Mouse (Mus musculus): ENCODE results near the gene Mog.
"Not testable (repeated sequence)": the region's sequence is repeated elsewhere in the genome, so short reads cannot be mapped to it uniquely, and the experiment has no call there.

Gene Mog

DNA sequence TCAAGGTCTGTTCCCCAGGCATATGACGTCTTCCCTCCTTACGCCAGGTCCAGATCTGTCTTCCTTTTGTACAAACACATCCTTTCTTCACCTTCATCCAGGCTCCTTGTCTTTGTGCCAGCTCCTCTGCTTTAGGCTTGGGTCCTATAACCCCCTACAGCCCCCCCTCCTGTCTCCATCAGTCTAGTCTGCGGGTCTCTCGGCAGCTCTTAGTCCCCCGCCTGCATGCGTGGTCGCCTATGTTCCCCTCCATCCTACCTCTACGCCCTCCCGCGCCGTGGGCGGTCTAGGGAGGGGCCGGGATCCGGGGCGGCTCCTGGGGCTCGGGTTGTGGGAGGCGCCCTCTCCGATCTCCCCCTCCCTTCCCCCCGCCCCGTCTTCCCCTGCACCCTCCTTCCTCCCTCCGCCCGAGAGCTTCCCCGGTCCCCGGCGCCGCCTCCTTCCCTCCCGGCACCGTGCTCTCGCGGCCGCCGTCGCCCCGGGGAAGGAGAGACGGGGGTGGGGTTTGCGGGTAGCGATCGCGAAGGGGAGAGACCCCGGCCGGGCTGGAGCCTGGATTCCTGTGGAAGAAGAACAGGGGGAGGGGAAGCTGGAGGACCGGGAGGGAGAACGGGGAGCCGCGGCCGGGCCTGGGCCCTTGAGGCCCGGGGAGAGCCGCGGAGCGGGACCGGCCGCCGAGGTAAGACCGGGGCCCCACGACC lies 22.6 kb upstream of the Mog start, which contains the start of gene Gabbr1:
TSS of gene Gabbr1 (plus strand) at position 356 of the 701 bp plus-strand sequence.
- peak; percentile 88 for DNase-seq (ENCODE audit: low read depth, low spot score)

DNA sequence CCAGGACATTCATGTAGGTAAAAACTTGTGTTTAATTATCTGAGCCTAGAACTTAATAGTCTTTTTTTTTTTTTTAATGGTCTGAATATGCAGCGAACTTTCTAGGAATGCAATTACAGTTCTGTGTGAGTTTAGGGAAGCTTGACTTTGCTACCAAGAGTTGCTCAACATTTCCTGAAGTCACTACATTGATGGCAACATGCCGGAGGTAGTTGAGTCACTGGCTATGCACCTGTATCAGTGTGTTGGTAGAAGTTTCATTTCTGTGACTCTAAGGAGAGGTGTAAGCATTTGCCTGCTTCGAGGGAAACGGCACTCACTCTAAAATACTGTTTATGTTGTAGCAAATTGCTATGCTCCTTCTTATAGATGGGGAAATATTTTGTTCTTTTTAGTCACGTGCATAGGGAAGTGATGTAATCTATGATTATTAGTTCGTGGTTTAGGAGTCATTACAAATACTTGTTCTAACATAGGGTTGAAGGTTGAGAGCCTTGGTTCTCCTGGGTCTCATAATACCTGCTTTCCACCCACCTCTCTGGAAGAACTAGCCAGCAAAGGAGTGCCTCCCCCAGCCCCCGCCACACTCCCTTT lies 21.6 kb upstream of the Mog start:
- peak; percentile 36 for DNase-seq (ENCODE audit: low read depth, low spot score)

DNA sequence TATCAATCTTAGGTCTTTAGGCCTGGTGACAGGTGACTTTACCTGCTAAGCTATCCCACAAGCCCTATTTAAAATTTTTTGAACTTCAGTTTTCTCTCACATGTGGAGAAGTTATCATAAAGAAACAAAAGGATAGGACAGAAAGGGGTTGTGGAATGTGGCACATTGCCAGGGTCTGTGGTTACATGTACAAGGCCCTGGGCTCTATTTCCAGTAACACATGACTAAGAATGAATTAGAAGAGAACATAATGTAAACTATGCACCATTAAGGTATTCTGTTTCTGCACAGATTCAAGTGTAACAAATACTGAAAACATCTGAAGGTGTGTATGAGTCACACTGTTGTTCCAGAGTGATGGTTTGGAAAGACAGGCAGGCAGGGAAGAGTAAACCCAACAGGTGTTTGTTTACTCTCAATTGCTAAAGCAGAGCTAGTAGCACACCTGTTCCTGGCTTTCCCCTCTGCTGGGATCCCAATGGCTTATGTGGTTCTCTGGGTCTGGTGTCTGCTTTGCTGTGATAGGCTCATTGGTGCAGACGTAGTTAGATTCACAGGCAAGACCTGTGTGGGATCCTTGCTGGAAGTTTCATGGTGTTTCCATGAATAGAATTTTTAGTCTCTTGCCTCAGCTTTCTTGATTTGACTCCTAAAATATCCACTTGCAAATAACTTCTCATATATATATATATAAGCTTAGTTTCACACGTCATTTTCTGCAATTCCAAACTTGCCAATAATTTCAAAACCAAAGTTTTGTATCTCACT lies 16.1 kb upstream of the Mog start:
- no peak for DNase-seq (ENCODE audit: low read depth, low spot score)

DNA sequence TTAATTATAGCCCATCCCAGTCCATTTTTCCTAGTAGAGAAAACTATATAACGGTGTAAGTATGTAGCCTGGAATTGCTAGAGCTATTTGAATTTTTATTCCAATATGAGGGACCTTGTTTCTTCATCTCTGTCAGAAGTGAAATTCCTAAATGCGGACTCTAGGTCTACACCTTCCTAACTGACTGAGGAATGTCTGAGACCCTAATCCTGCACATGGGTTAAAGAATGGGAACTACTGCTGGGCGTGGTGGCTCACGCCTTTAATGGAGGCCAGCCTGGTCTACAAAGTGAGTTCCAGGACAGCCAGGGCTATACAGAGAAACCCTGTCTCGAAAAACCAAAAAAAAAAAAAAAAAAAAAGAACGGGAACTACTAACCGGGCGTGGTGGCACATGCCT lies 6.0 kb upstream of the Mog start:
- DNase-seq (ENCODE audit: low read depth, low spot score): no peak

DNA sequence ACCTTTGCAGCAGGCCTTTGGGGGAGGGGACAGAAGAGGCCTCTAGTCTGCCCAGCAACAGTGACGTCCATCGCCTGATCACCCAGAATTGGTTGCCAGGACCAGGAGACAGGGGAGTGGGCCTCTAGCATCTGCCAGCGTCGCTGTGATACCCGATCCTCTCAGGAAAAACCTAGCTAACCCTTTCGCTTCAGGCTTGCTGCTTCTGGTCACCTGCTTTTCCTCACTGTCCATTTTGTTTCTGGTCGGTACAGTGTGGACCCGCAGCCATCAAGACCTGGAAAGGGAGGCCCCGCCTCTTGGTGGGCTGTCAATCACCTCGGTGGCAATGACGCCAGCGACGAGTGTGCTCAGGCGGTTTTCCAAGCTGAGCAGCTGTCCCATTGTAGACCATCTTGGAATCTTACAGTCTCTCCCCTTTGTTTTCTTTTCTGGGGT lies 5.5 kb upstream of the Mog start:
- DNase-seq (ENCODE audit: low read depth, low spot score): peak; percentile 94

DNA sequence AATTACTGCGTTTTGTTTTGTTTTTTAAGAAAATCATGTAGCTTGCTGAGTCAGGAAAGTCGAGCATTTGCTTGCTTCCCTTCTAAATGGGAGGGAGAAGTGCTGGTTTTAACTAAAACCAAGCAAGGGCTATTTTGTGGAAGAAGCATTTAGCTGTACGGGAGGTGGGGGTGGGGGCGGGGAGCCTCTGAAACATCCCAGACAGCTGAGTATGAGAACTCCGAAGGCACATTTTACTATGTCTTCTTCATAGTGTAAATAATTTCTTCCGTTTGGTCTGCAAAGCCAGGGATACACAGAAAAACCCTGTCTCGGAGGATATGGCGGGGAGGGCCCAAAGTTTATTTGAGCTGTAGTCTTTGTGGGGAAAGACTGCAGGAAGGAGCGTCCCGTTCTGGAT lies 5.0 kb upstream of the Mog start:
- DNase-seq (ENCODE audit: low read depth, low spot score): no peak

DNA sequence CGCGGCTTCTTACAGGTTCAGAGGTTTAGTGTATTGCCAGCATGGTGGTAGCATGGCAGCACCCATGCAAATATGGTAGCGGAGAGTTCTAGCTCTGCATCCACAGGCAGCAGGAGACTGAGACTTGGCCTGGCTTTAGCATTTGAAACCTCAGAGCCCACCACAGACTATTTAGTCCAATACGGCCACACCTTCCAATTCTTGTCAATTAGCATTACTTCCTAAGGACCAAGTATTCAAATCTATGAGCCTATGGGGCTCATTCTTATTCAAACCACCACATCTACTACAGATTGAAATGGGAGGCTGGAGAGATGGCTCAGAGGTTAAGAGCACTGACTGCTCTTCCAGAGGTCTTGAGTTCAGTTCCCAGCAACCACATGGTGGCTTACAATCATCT lies 4.3 kb upstream of the Mog start:
- no peak for DNase-seq (ENCODE audit: low read depth, low spot score)

DNA sequence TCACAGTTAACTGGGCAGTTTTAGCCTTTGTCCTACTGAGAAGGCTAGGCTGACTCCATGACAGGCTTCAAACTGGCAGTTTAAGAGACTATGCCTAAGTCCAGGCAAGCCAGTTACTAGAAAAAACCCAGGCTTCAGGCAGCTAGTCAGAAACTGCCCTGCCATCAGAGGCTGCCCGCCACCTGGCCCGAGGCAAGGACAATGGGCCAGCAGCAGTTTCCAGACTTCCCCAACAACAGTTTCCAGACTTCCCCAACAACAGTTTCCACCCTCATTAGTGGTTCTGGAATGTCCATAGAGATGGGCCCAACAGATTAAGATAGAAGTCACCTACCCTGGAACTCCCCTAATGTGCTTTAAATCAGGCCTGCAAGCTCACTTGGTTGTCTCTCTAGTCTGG lies 3.2 kb upstream of the Mog start:
- DNase-seq (ENCODE audit: low read depth, low spot score): no peak

DNA sequence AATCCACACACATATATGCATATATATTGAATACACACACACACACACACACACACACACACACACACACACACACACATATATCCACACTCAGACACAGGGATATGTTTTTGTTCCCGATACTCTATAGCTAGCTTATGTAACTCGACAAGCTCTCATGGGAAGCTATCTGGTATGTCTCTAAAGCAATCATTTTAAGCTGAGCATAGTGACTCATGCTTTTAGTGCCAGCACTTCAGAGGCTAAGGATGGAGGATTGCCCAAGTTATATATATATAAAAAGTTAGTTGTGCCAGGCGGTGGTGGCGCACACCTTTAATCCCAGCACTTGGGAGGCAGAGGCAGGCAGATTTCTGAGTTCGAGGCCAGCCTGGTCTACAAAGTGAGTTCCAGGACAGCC lies 4.0 kb downstream of the Mog start:
- not testable (repeated sequence) for DNase-seq (ENCODE audit: low read depth, low spot score)

DNA sequence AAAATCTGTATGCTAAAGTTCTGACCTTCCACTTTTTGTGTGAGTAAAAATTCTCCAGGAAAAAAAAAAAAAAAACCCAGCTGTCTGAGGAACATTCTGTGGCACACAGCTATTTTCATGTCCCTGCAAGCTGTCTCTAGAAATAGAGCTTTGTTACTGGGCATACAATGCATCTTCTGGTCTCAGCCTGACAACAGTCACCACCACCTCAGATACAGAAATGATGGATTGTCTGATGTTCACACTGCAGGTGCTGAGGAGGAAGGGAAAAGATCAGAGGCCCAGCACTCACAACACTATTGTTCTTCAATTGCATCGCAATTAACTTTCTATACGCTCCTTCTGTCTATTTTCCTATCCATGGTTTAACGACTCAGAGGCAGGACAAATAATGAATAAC lies 4.9 kb downstream of the Mog start:
- no peak for DNase-seq (ENCODE audit: low read depth, low spot score)

DNA sequence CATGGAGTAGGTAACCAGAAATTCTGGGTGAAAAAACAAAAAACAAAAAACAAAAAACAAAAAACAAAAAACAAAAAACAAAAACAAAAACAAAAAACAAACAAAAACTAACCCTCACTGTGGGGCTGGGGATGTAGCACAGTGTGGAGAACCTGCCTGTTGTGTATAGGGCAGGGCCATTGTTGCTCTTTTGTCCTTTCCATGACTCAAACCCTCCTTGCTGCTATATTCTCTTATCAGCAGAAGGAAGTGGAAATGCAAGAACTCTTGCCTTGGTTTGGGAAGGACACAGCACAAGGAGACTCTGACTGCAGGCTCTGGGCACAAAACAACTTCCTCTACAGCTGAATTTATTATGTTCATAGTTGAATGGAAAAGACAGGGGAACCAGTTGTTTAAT lies 6.9 kb downstream of the Mog start:
- no peak for DNase-seq (ENCODE audit: low read depth, low spot score)

DNA sequence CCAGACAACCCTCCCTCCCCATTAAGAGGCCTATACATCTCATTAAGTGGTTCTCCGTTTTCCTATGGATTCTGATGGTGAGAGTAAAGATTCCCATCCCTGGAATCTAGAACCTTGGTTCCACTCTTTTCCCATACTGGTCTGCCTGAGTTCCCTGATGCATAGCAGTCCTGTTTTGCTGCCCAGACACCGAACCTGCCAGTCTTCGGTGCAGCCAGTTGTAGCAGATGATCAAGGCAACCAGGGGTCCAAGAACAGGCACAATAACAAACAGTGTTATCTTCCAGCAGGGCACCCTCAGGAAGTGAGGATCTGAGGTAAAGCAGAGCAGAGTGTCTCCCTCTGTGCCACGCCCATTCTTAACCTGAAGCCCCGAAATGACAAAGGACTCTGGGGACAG lies 11.1 kb downstream of the Mog start:
- no peak for DNase-seq (ENCODE audit: low read depth, low spot score)

DNA sequence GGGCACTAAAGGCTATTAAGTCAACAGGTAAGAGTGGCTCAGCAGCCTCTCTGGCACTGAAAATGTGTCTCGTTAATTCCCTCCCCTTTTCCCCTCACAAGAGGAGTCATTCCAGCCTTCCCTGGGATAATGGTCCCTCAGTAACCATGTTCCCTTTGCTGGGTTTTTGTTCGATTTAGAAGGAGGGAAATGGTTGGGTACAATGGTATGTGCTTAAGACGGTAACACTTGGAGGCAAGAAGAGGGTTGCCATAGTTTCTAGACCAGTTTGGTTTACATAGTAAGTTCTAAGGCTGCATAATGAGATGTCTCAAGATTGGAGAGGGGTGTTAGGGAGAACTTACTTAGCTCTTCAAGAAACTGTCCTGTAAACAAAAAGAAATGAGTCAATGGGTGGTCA lies 11.5 kb downstream of the Mog start:
- no peak for DNase-seq (ENCODE audit: low read depth, low spot score)

DNA sequence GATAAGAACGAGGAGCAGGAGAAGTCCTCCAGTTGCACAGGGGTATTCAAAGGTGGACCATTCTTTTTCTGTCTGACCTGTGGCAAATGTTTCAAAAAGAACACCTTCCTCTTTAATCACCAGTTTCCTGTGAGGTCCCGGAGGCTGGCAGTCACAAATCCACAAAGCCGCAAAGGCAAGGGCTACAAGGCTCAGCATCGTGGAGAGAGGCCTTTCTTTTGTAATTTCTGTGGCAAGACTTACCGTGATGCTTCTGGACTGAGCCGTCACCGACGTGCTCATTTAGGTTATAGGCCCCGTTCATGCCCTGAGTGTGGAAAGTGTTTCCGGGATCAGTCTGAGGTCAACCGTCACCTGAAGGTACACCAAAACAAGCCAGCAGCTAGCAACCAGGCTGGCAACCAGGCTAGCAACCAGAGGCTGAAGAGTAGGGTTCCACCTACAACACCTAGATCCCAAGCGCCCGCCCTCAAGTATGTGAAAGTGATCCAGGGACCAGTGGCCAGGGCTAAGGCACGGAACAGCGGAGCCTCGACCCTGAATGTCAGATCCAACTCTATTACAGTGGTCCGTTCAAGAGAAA lies 13.6 kb downstream of the Mog start:
- DNase-seq (ENCODE audit: low read depth, low spot score): no peak

DNA sequence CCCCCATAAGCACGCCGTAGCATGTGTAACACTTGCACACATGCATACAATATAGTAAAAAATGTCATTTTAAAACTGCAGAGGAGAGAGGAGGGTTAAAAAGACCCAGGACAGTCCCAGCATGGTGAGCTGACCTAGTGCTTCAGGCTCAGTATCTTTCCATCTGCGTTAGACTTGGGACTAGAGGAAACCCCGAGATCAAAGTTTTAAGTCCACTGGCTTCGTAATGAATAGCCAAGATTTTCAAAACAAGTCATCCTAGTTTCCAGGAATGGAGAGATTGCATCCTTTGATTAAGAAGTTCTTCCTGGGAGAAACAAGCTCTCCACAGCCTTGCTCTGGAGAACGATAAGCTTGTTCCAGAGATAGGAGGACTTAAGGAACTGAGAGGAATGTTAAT lies 15.0 kb downstream of the Mog start:
- DNase-seq (ENCODE audit: low read depth, low spot score): no peak

DNA sequence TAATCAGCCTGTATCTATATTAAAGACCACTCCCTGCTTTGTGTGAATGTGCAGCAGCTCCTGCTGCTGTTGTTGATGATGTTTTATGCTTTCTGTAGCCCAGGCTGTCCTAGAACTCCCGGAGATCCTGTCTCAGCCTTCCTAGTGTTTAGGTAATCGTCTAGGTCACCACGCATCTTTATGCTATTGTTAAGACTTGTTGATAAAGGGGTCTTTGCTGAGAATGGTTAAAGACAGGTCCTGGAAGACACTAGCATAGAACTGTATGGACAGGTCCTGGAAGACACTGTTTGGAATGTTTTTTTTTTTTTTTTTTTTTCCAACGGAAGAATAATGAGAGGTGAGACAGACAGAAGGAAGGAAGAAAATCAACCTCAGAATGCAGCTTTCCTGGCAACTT lies 19.8 kb downstream of the Mog start:
- no peak for DNase-seq (ENCODE audit: low read depth, low spot score)

DNA sequence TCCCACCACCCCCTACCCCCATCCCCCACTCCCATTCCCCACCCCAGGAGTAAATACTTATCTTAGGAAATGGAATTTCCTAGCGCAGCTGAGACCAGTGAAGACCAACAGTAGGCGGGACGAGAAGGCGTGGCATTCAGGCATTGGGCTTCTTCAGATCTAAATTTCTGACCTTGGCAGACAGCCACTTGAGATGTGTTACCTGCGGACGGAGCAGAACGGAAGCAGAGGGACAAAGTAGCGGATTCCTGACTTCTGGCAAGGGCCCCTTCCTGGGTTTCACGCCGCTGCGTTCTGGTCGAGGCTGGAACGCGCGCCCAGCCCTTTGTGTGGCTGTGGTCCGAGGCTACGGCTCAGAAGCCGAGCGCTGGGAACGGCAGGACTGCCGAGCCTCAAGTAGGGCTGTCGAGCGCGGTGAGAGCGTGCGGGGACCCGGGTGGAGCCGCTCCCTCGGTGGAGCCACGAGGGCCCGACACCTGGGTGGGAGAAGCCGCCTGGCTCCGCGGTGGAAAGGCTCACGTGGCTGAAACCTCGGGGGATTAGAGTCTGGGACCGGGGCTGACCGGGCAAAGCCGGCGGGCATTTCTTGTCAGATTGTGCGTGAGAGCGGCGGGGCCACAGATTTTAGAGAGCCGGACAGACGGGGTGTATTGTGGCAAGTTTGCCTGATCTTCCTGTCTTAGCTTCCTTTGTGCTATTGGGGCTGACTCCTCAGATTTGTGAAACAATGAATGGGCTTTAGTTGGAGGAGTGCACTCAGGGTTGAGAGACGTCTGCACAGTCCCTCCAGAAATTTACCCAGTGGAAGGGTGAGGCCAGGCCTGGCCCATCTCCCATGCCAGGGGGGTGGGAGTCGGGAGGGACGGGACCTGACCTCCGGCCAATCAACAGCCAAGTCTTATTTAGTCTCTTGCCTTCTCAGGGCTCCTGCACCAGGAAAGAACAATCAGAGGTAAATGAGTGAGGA lies 20.6 kb downstream of the Mog start:
- DNase-seq (ENCODE audit: low read depth, low spot score): no peak

DNA sequence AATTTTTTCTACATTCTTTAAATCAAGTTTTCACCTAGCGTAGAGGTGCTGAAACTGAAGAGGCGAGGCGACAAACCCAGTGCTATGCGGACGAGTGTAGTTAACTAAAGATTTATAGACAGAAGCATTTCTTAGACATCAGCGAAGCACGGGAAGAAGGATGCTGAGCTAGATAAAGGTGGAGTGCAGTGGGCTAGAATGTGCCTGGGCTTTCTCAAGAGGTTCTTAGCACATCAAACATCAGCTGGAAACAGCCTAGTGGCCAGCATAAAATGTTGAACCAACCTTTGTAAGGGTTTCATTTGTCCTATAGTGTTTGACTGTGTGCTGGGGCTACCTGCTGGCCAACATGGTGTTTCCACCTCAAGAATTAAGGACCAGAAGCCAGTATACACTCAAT lies 22.3 kb downstream of the Mog start, which contains the start of gene Zfp57:
TSS of gene Zfp57 (plus strand) at position 301 of the 400 bp plus-strand sequence.
- no peak for DNase-seq (ENCODE audit: low read depth, low spot score)

DNA sequence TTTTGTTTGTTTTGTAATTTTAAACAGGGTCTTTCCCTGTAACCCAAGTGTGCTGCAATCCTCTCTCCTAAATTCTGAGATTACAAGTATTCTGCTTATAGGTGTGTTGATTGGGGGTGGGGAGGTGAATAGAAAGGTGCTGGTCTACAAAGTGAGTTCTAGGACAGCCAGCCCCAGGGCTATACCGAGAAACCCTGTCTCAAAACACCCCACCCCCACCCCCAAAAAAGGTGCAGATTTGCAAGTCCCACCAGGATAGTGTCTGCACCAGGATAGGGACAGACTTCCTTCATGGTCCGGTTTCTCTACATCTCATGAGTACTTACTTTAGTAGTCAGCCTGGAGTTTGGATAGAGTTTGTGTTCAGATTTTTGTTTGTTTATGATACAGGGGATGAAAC lies 24.7 kb downstream of the Mog start:
- DNase-seq (ENCODE audit: low read depth, low spot score): no peak

DNA sequence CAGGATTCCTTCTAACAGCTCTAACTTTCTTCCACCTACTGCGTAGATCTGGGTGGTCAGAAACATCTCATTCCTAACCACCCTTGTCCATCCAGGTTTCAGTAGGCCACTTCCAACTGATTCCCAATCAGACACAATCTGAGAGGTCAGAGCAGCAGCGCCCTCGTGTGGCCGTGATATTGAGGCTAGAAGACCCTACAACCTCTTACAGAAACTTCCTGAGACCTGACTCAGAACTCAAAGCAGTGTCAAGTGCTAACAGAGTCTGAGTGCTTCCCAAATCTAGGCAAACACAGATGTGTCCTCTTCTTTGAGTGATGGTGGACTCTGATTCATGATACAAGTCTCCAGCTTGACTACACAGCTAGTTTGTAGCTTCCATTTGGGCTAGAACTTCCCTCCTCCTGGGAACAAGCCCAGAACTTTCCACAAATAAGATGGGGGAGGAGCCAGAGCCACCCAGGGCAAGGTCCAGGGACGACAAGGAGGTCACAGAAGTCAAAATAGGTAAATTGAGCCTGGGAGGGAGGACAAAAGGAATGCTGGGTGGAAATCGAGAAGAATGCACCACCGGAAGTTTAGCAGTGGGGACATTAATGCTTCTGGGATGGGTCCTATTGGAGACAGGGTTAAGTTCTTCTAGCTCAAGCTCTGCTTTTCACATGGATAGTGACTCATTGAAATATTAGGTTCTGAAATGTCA lies 26.0 kb downstream of the Mog start:
- DNase-seq (ENCODE audit: low read depth, low spot score): peak; percentile 74

DNA sequence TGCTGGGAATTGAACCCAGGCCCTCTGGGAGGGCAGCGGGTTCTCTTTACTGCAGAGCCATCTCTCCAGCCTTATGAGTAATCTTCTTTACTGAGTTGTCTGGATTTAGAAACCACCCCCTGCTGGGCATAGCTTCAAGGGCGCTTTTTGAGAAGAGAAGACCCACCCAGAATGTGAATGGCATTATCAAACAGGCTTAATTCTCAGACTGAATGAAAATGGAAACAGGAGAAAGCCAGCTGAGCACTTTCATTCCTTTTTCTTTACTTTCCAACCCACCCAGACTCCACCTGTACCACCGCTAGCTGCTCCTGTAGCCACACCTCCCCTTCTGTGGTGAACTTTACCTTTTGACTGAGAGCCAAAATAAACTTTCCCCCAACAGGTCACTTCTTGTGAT lies 27.8 kb downstream of the Mog start:
- peak; percentile 50 for DNase-seq (ENCODE audit: low read depth, low spot score)
